Mouse (Mus musculus) spleen, adult 10 weeks (tissue): Measurements from ENCODE around the gene Gm10912. TPM values are rescaled to one million over a fixed set of nuclear protein-coding genes. Genes with fewer than 3 reads are reported as not detected.

Source experiments
- polyA plus RNA-seq: library from polyadenylated mRNA; stranded (reverse); fragments of 350-450 nt; fragmentation: Illumina TruSeq; extraction: RNeasy Lipid Tissue Mini Kit (QIAGEN cat#74804); gene quantifications from one replicate; pipeline ENCODE4 v1.2.3, GENCODE M21; 2015; ENCODE audit warnings: low replicate concordance; ENCODE audit not compliant: insufficient read depth

The Gm10912 gene
- not detected for polyA plus RNA-seq

GRCm38 (mm10) chr2:104065526-104065925, at the start of gene Gm10912:
Gene Gm10912 (plus strand): TSS chr2:104065826.

GRCm38 (mm10) chr2:104027458-104028138, 38.0 kb upstream of the Gm10912 start, which contains the start of gene Fbxo3:
Gene Fbxo3 (plus strand): TSS chr2:104027721.

GRCm38 (mm10) chr2:104028139-104028723, 37.4 kb upstream of the Gm10912 start, which contains the start of gene 4931422A03Rik:
Gene 4931422A03Rik (minus strand): TSS chr2:104028361.

GRCm38 (mm10) chr2:104068450-104068849, 2.8 kb downstream of the Gm10912 start, which contains the start of gene Gm10799:
Gene Gm10799 (minus strand): TSS chr2:104068550.

GRCm38 (mm10) chr2:104069704-104070185, 4.1 kb downstream of the Gm10912 start, which contains the start of gene Cd59b:
Gene Cd59b (plus strand): TSS chr2:104069849.

GRCm38 (mm10) chr2:104095741-104096213, 30.2 kb downstream of the Gm10912 start, which contains the start of gene Cd59a:
Gene Cd59a (plus strand): TSS chr2:104095801.

Other genes with a start within 250 kb of the Gm10912 start
- gene Lmo2, start 107.8 kb upstream of the Gm10912 start, polyA plus RNA-seq = 212 TPM
- 52.8 TPM for gene Fbxo3, start 38.1 kb upstream of the Gm10912 start, polyA plus RNA-seq
- not detected for gene 4931422A03Rik, start 37.5 kb upstream of the Gm10912 start, polyA plus RNA-seq
- not detected for gene Gm10799, start 2.7 kb downstream of the Gm10912 start, polyA plus RNA-seq
- gene Cd59b, start 4.0 kb downstream of the Gm10912 start, polyA plus RNA-seq = 1.0 TPM
- gene Cd59a, start 30.0 kb downstream of the Gm10912 start, polyA plus RNA-seq = 12.7 TPM
- gene A930018P22Rik, start 56.9 kb downstream of the Gm10912 start, polyA plus RNA-seq = not detected